Mouse (Mus musculus): Measurements from ENCODE around the gene Tspan12.

The Tspan12 gene

GRCm38 (mm10) chr6:21774213-21774916 lies 78.0 kb downstream of the Tspan12 start:
- in situ Hi-C loops (cut with MboI), result no loop called here

- in situ Hi-C loops (cut with MboI), result no loop called here
Observed at GRCm38 (mm10) chr6:21769447-21769809, 82.9 kb downstream of the Tspan12 start.

- in situ Hi-C loops (cut with MboI), result no loop called here
Observed at GRCm38 (mm10) chr6:21768745-21769446, 83.4 kb downstream of the Tspan12 start.

- in situ Hi-C loops (cut with MboI), result no loop called here
Observed at GRCm38 (mm10) chr6:21767787-21768221, 84.5 kb downstream of the Tspan12 start.

- in situ Hi-C loops (cut with MboI), result no loop called here
Observed at GRCm38 (mm10) chr6:21747536-21747935, 104.8 kb downstream of the Tspan12 start.

- in situ Hi-C loops (cut with MboI), result no loop called here
Observed at GRCm38 (mm10) chr6:21744615-21745266, 107.6 kb downstream of the Tspan12 start.

GRCm38 (mm10) chr6:21740606-21741005 lies 111.7 kb downstream of the Tspan12 start:
- in situ Hi-C loops (cut with MboI), result no loop called here

GRCm38 (mm10) chr6:21722238-21722637 lies 130.1 kb downstream of the Tspan12 start:
- in situ Hi-C loops (cut with MboI), result no loop called here
